Mouse (Mus musculus): ENCODE results near the gene Nell2. TPM values are rescaled to one million over a fixed set of nuclear protein-coding genes. Genes with fewer than 3 reads are reported as not detected.

Gene Nell2
- polyA plus RNA-seq, 1 experiment = not detected

GRCm38 (mm10) chr15:95482002-95482401, 46.4 kb downstream of the Nell2 start:
- Histone ChIP-seq H3K4me1 (ENCODE audit: control insufficient read depth, insufficient read depth, low read length) (no peaks in the 10 kb centered on the region), H3K27ac (ENCODE audit: insufficient read depth, low read depth, low read length) (no peak overlapping the region), H3K4me3 (ENCODE audit: insufficient read depth, low read length) (no peak overlapping the region)
- no peak for TF ChIP-seq CTCF (IDR thresholded peaks at IDR 0.05; ENCODE audit: low read depth, low read length)
- TF ChIP-seq POLR2A (IDR thresholded peaks at IDR 0.05; ENCODE audit: borderline replicate concordance, low read depth, low read length) = no peak

GRCm38 (mm10) chr15:95481585-95481984, 46.8 kb downstream of the Nell2 start:
- H3K4me3 ChIP-seq (ENCODE audit: insufficient read depth, low read length) = no peak overlapping the region
- H3K27ac ChIP-seq (ENCODE audit: insufficient read depth, low read depth, low read length) = no peak overlapping the region
- no peaks in the 10 kb centered on the region for H3K4me1 ChIP-seq (ENCODE audit: control insufficient read depth, insufficient read depth, low read length)
- no peak for TF ChIP-seq POLR2A (IDR thresholded peaks at IDR 0.05; ENCODE audit: borderline replicate concordance, low read depth, low read length)
- no peak for TF ChIP-seq CTCF (IDR thresholded peaks at IDR 0.05; ENCODE audit: low read depth, low read length)

- no peak overlapping the region for H3K4me3 ChIP-seq (ENCODE audit: insufficient read depth, low read length)
- H3K27ac ChIP-seq (ENCODE audit: insufficient read depth, low read depth, low read length) = no peak overlapping the region
- H3K4me1 ChIP-seq (ENCODE audit: control insufficient read depth, insufficient read depth, low read length) = no peaks in the 10 kb centered on the region
- TF ChIP-seq POLR2A (IDR thresholded peaks at IDR 0.05; ENCODE audit: borderline replicate concordance, low read depth, low read length) (no peak), CTCF (IDR thresholded peaks at IDR 0.05; ENCODE audit: low read depth, low read length) (no peak)
Measured at GRCm38 (mm10) chr15:95476440-95476839, 51.9 kb downstream of the Nell2 start.

GRCm38 (mm10) chr15:95473976-95474375, 54.4 kb downstream of the Nell2 start:
- no peaks in the 10 kb centered on the region for H3K4me1 ChIP-seq (ENCODE audit: control insufficient read depth, insufficient read depth, low read length)
- TF ChIP-seq POLR2A (IDR thresholded peaks at IDR 0.05; ENCODE audit: borderline replicate concordance, low read depth, low read length) (no peak), CTCF (IDR thresholded peaks at IDR 0.05; ENCODE audit: low read depth, low read length) (no peak)
- H3K27ac ChIP-seq (ENCODE audit: insufficient read depth, low read depth, low read length) = no peak overlapping the region
- H3K4me3 ChIP-seq (ENCODE audit: insufficient read depth, low read length) = no peak overlapping the region

- H3K4me3 ChIP-seq (ENCODE audit: insufficient read depth, low read length) = no peak overlapping the region
- H3K27ac ChIP-seq (ENCODE audit: insufficient read depth, low read depth, low read length) = no peak overlapping the region
- H3K4me1 ChIP-seq (ENCODE audit: control insufficient read depth, insufficient read depth, low read length) = no peaks in the 10 kb centered on the region
- TF ChIP-seq POLR2A (IDR thresholded peaks at IDR 0.05; ENCODE audit: borderline replicate concordance, low read depth, low read length) (no peak), CTCF (IDR thresholded peaks at IDR 0.05; ENCODE audit: low read depth, low read length) (no peak)
Measured at GRCm38 (mm10) chr15:95467195-95467594, 61.2 kb downstream of the Nell2 start.

- Histone ChIP-seq H3K4me1 (ENCODE audit: control insufficient read depth, insufficient read depth, low read length) (no peaks in the 10 kb centered on the region), H3K4me3 (ENCODE audit: insufficient read depth, low read length) (no peak overlapping the region)
- no peak for TF ChIP-seq CTCF (IDR thresholded peaks at IDR 0.05; ENCODE audit: low read depth, low read length)
- no peak for TF ChIP-seq POLR2A (IDR thresholded peaks at IDR 0.05; ENCODE audit: borderline replicate concordance, low read depth, low read length)
Measured at GRCm38 (mm10) chr15:95460041-95460566, 68.3 kb downstream of the Nell2 start.

GRCm38 (mm10) chr15:95444586-95444985, 83.8 kb downstream of the Nell2 start:
- no peak for TF ChIP-seq POLR2A (IDR thresholded peaks at IDR 0.05; ENCODE audit: borderline replicate concordance, low read depth, low read length)
- TF ChIP-seq CTCF (IDR thresholded peaks at IDR 0.05; ENCODE audit: low read depth, low read length) = no peak
- Histone ChIP-seq H3K4me1 (ENCODE audit: control insufficient read depth, insufficient read depth, low read length) (no peaks in the 10 kb centered on the region), H3K27ac (ENCODE audit: insufficient read depth, low read depth, low read length) (no peak overlapping the region), H3K4me3 (ENCODE audit: insufficient read depth, low read length) (no peak overlapping the region)

More at GRCm38 (mm10) chr15:95460041-95460566, 68.3 kb downstream of the Nell2 start:
- no peak overlapping the region for H3K27ac ChIP-seq (ENCODE audit: insufficient read depth, low read depth, low read length)

GRCm38 (mm10) chr15:95437740-95438139, 90.6 kb downstream of the Nell2 start:
- no peak overlapping the region for H3K4me3 ChIP-seq (ENCODE audit: insufficient read depth, low read length)
- no peak overlapping the region for H3K27ac ChIP-seq (ENCODE audit: insufficient read depth, low read depth, low read length)
- TF ChIP-seq CTCF (IDR thresholded peaks at IDR 0.05; ENCODE audit: low read depth, low read length) = no peak
- no peak for TF ChIP-seq POLR2A (IDR thresholded peaks at IDR 0.05; ENCODE audit: borderline replicate concordance, low read depth, low read length)
- no peaks in the 10 kb centered on the region for H3K4me1 ChIP-seq (ENCODE audit: control insufficient read depth, insufficient read depth, low read length)

DNA sequence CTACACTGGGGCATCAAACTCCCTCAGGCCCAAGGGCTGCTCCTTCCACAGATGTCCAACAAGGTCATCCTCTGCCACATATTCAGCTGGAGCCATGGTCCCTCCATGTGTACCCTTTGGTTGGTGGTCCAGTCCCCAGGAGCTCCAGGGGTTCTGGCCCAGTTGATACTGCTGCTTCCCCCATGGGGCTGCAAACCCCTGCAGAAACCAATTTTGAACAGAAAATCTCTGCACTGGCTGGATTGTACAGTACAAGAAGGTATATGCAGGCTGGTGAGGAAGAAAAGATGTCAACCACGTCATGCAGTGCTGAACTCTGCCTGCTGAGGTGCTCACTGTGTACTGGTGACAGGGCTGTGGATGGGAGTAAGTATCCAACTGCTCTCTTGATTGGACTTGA, 92.1 kb downstream of the Nell2 start:
- H3K27ac ChIP-seq (ENCODE audit: insufficient read depth, low read depth, low read length) = no peak overlapping the region
- H3K4me1 ChIP-seq (ENCODE audit: control insufficient read depth, insufficient read depth, low read length) = no peaks in the 10 kb centered on the region
- TF ChIP-seq POLR2A (IDR thresholded peaks at IDR 0.05; ENCODE audit: borderline replicate concordance, low read depth, low read length) = no peak
- TF ChIP-seq CTCF (IDR thresholded peaks at IDR 0.05; ENCODE audit: low read depth, low read length) = no peak
- H3K4me3 ChIP-seq (ENCODE audit: insufficient read depth, low read length) = no peak overlapping the region

DNA sequence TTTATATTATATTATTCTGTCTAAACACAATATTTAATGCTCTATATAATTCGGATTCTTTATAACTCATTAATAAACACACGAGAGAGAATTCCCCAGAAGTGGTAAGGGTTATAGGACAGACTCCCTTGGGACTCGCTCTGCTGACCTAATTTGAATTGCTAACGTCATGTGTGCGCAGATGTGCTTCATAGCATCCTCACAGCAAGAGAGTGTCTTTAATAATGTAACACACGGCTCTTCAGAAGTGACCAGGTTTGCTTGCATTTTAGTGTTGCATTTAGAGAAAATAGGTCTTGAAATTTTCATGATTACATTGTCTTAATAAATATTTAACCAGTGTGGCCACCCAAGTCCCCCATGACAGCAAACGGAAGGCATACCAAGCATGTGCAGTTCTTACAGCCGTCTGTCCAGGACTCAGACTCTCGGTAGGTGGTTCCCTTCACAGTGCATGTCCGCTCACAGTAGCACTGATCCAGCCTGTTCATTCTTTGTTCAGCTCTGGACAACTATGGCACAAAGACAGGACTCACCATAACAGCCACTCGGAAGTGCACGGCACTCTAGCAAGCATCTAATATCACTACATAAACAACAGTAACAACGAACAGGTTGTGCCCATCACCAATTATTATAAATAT, 97.1 kb downstream of the Nell2 start:
- no peaks in the 10 kb centered on the region for H3K4me1 ChIP-seq (ENCODE audit: control insufficient read depth, insufficient read depth, low read length)
- H3K27ac ChIP-seq (ENCODE audit: insufficient read depth, low read depth, low read length) = no peak overlapping the region
- no peak overlapping the region for H3K4me3 ChIP-seq (ENCODE audit: insufficient read depth, low read length)
- no peak for TF ChIP-seq CTCF (IDR thresholded peaks at IDR 0.05; ENCODE audit: low read depth, low read length)
- TF ChIP-seq POLR2A (IDR thresholded peaks at IDR 0.05; ENCODE audit: borderline replicate concordance, low read depth, low read length) = no peak
